Mouse (Mus musculus) thymus, adult 2 months (tissue): ENCODE results near the gene Usp49. TPM values are rescaled to one million over a fixed set of nuclear protein-coding genes. Genes with fewer than 3 reads are reported as not detected.
"Not testable (repeated sequence)": the region's sequence is repeated elsewhere in the genome, so short reads cannot be mapped to it uniquely, and the experiment has no call there.

Experiments used
- DNase-seq: peaks from one replicate; pipeline ENCODE4 v3.0.0; 2021
- H3K27ac ChIP-seq: fragments of 200-500 bp; 2 replicates; pipeline ENCODE4 v1.5.1; 2012; ENCODE audit warnings: low read length, control low read depth; ENCODE audit not compliant: control insufficient read depth, insufficient read depth
- H3K27me3 ChIP-seq: fragments of 200-500 bp; 2 replicates; pipeline ENCODE4 v1.6.1; 2012; ENCODE audit warnings: mild to moderate bottlenecking, low read length, moderate library complexity, mixed read lengths; ENCODE audit not compliant: control insufficient read depth, insufficient read depth
- H3K36me3 ChIP-seq: fragments of 200-500 bp; 2 replicates; pipeline ENCODE4 v1.6.1; 2012; ENCODE audit warnings: mild to moderate bottlenecking, low read length, moderate library complexity; ENCODE audit not compliant: control insufficient read depth, insufficient read depth
- H3K4me1 ChIP-seq: fragments of 200-500 bp; replicated peaks from 2 replicates; pipeline ENCODE4 v1.6.1; 2012; ENCODE audit warnings: low read length; ENCODE audit not compliant: control insufficient read depth, insufficient read depth
- H3K4me3 ChIP-seq: fragments of 200-500 bp; 2 replicates; pipeline ENCODE4 v1.5.1; 2012; ENCODE audit warnings: mild to moderate bottlenecking, low read length, control low read depth, moderate library complexity; ENCODE audit not compliant: control insufficient read depth, insufficient read depth
- CTCF ChIP-seq: fragments of 200-500 bp; IDR thresholded peaks from 2 replicates; pipeline ENCODE4 v1.5.1; 2012; ENCODE audit warnings: mild to moderate bottlenecking, control low read depth, low read length, moderate library complexity, borderline replicate concordance; ENCODE audit not compliant: control insufficient read depth, poor library complexity, insufficient read depth; ENCODE audit errors: extremely low read depth
- POLR2A ChIP-seq: fragments of 200-500 bp; IDR thresholded peaks from 2 replicates; pipeline ENCODE4 v1.6.1; 2012; ENCODE audit warnings: mild to moderate bottlenecking, low read length, control low read depth, moderate library complexity; ENCODE audit not compliant: control insufficient read depth, poor library complexity, insufficient read depth; ENCODE audit errors: extremely low read depth
- WGBS: fragments of 180-500 bp; shearing (Covaris S2); methylation state at CpG from one replicate; pipeline ENCODE4 v1.1.7; 2018; 5-methylcytosine and 5-hydroxymethylcytosine counted together
- polyA plus RNA-seq: library from polyadenylated mRNA; depleted of rRNA; stranded (reverse); fragments of >200 nt; gene quantifications from 2 replicates; pipeline ENCODE4 v1.2.3, GENCODE M21; 2012

Usp49 gene
- polyA plus RNA-seq, 1 experiment: 12.5 TPM

DNA sequence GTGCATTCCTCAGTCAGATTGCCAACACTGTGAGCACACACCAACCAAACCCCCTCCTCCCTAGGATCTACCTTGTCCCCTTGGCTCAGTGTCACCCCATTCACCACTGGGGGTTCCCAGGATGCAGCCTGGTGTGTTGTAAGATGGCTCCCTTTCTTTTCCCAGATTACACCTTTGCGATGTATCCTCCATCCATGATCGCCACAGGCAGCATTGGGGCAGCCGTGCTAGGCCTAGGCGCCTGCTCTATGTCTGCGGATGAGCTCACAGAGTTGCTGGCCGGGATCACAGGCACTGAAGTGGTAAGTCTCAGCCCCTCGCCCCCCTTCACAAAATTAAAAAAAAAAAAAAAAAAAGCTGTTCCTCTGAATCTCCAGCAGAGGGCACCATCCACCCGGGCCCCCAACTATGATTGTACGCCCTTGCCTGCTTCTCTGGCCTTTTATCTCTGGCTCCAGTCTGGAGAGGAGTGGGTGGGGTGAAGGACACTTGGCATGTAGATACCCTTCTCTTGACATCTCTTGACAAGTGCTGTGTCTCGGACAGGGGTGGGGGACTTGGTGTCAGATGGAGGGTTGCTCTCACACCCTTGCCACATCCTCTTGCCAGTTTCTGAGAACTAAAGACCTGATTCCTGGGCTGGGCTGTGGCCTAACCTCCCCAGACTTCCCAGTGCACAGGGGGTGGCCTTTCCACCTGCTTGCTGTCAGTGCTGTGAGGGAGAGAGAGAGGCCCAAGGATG, 32.5 kb upstream of the Usp49 start:
- peak; percentile 58 for DNase-seq
- 22% methylated on average over 10 of the region's 10 CpGs for WGBS
- TF ChIP-seq POLR2A (no peak), CTCF (peak; percentile 75; the same call in 1 of the 2 replicates)
- H3K27ac ChIP-seq: peak overlapping the region; percentile 94
- peaks cover 68% of the 10 kb centered on the region for H3K4me1 ChIP-seq
- peak overlapping the region; percentile 92 for H3K4me3 ChIP-seq
- H3K27me3 ChIP-seq: no peaks in the 10 kb centered on the region
- peaks cover 66% of the 10 kb centered on the region for H3K36me3 ChIP-seq

DNA sequence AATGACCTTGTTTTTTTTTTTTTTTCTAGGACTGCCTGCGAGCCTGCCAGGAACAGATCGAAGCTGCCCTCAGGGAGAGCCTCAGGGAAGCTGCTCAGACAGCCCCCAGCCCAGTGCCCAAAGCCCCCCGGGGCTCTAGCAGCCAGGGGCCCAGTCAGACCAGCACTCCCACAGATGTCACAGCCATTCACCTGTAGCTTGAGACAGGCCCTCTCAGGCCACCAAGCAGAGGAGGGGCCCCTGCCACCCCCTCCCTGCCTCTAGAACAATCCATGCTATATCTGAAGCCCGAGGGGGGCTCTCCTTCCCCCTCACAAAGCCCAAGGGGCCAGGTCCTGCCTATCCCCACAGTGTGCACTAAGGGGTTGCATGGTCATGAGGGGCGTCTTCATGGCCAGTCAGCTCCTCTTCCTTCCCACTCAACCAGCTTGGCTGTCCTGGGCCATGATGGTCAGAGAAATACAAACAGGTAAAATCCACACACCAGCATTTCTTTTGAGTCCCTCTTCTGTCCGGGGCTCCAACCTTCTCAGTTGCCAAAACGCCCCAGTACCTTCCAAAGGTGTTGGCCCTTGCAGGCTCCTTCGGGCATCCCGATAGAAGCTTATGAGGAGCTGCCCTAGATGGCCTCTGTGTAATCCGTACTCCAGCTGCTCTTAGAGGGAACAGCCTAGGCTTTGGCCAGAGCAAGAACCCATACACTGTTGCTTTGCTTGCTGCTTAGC, 31.7 kb upstream of the Usp49 start:
- WGBS: 67% methylated on average over 10 of the region's 10 CpGs
- H3K4me1 ChIP-seq: peaks cover 67% of the 10 kb centered on the region
- peak overlapping the region; percentile 94 for H3K27ac ChIP-seq
- H3K36me3 ChIP-seq: peaks cover 67% of the 10 kb centered on the region
- not testable (repeated sequence) for DNase-seq, H3K27me3 ChIP-seq
- H3K4me3 ChIP-seq: peak overlapping the region; percentile 28

DNA sequence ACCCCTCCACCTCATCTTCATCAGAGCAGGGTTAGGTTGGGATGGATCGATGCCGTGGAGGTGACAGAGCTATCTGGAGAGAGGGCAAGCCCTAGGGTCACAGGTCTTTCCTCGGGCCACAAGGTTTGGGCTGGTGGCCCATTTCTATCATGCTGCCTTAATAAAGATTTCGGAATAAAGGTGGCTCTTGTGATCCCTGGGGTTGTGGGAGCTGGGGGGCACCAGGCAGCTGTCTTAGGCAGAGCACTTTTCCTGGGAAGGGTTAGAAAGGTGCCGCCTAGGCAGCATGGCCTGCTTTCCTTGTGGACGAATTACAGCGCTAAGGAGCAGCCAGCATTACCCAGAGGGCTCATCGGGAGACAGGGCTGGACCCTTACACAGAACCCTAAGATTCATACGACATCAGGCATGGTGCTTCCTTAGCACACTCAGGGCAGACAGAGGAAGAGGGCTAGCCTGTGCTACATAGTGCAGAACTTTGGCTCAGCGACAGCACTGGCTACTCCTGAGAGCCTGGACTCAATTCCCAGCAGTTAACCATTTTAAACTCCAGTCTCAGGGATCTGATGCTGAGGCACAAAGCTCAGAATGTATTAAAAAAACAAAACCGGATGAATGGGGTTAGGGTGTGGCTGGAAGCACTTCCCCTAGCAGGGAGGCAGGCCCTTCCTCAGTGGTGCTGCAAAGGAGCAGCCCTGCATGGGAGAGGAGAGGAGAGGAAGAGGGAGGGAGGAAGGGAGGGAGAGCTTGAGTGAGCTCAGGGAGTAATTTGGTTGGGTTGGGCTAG, 30.8 kb upstream of the Usp49 start:
- Histone ChIP-seq H3K27me3 (no peaks in the 10 kb centered on the region), H3K27ac (peak overlapping the region; percentile 94), H3K36me3 (peaks cover 71% of the 10 kb centered on the region), H3K4me1 (peaks cover 67% of the 10 kb centered on the region), H3K4me3 (no peak overlapping the region)
- DNase-seq: peak; percentile 55
- TF ChIP-seq POLR2A: no peak
- no peak for TF ChIP-seq CTCF
- 81% methylated on average over 11 of the region's 11 CpGs for WGBS

DNA sequence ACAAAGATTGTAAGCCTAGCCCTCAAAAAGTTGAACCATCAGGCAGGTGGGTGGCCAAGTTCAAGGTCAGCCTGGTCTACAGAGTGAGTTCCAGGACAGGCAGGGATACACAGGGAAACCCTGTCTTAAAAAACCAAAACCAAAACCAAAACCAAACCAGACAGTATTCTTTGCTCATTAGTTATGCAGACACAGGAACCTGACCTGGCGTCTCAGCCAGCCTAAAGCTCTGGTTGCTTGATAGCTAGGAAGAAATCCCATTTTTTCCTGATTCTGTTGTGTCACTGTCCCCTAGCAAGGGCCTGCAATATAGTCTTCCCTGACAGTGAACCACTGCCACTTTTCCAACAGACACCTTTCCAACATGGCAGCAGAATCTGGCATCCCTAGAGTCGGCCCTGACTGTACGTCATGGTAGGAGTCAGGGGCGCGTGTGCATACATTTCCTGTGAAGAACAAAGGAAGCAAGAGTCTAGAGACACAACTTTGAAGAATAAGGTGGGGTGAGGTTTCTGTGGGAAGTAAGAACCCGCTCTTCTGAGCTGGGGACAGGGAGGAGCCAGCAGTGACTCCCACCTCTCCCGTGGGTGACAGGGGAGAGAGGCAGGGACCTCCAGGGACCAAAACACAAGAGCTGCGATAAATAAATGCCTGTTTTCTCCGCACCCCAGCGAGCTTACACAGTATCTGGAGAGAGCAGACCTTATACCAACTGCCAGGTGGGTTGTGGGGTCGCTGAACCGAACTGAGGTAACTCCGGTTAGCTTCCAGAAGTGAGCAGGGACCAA, 29.7 kb upstream of the Usp49 start:
- DNase-seq: peak; percentile 41
- H3K4me1 ChIP-seq: peaks cover 59% of the 10 kb centered on the region
- H3K27me3 ChIP-seq: no peaks in the 10 kb centered on the region
- TF ChIP-seq CTCF (no peak), POLR2A (no peak)
- no peak overlapping the region for H3K4me3 ChIP-seq
- H3K36me3 ChIP-seq: peaks cover 60% of the 10 kb centered on the region
- 38% methylated on average over 13 of the region's 13 CpGs for WGBS
- H3K27ac ChIP-seq: peak overlapping the region; percentile 94

DNA sequence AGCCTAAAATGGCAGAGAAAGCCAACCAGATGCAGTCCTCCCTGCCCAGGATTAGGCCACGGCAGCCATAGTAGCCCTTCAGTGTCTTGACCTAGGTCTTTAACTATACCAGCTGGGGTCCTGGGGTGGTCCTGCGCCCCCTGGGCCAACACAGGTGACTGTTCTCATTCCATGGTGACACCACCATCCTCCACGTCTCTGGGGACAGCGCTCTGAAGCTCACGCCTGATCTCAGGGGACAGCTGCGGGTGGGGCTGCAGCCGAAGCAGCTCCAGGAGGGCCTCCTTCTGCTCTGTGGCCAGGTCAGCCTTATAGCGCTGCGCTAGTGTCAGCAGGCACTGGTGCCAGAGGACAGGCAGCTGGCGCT, 29.1 kb upstream of the Usp49 start:
- Histone ChIP-seq H3K36me3 (peaks cover 56% of the 10 kb centered on the region), H3K4me1 (peaks cover 54% of the 10 kb centered on the region), H3K27ac (peak overlapping the region; percentile 94), H3K4me3 (no peak overlapping the region), H3K27me3 (no peaks in the 10 kb centered on the region)
- DNase-seq: peak; percentile 30
- WGBS: 93% methylated on average over 10 of the region's 10 CpGs
- TF ChIP-seq CTCF (no peak), POLR2A (no peak)

DNA sequence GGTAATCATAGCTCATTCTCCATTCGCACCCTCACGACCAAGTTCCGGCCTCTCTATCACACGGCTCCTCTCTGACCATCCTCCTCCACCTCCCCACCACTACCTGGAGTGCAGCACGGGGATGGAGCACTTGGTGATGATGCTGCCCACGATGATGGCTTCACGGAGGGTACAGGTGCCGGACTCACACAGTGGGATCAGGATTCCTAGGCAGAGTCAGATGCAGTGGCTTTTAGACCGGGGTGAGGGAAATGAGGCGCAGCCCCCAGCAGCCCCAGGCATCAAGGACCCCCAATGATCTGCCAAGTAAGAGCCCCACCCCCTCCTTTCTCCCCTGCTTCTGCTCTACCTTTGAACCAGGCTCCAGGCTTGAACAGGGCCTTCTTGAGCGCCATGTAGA, 28.2 kb upstream of the Usp49 start:
- Histone ChIP-seq H3K36me3 (peaks cover 47% of the 10 kb centered on the region), H3K27me3 (no peaks in the 10 kb centered on the region), H3K4me1 (peaks cover 45% of the 10 kb centered on the region), H3K4me3 (no peak overlapping the region), H3K27ac (no peak overlapping the region)
- WGBS: 96% methylated on average over 11 of the region's 11 CpGs
- no peak for DNase-seq
- TF ChIP-seq CTCF (no peak), POLR2A (no peak)
